Mouse (Mus musculus) cerebellum, postnatal 36 days (tissue): ENCODE data around the gene Rhox4c.
"Not testable (repeated sequence)": the region's sequence is repeated elsewhere in the genome, so short reads cannot be mapped to it uniquely, and the experiment has no call there.

Experiments
- DNase-seq, 2 experiments: peaks; one replicate each; pipeline ENCODE4 v3.0.0; 2021 to 2022; ENCODE audit warnings: mixed read lengths in 2 of 2

The Rhox4c gene

GRCm38 (mm10) chrX:37480037-37480436 lies at the start of gene Rhox4c:
Gene Rhox4c, plus strand, starts transcription at chrX:37480337.
- DNase-seq = not testable (repeated sequence)

- DNase-seq = not testable (repeated sequence)
Measured at GRCm38 (mm10) chrX:37432194-37432593, 47.9 kb upstream of the Rhox4c start, which contains the start of gene Rhox4b. Gene Rhox4b, plus strand, starts transcription at chrX:37432494.

GRCm38 (mm10) chrX:37453380-37453779 lies 26.8 kb upstream of the Rhox4c start, which contains the start of gene Rhox2c:
Gene Rhox2c, plus strand, starts transcription at chrX:37453680.
- DNase-seq = not testable (repeated sequence)

GRCm38 (mm10) chrX:37458285-37458684 lies 21.9 kb upstream of the Rhox4c start, which contains the start of gene Rhox3c:
Gene Rhox3c, plus strand, starts transcription at chrX:37458585.
- not testable (repeated sequence) for DNase-seq

GRCm38 (mm10) chrX:37514059-37514458 lies 33.9 kb downstream of the Rhox4c start, which contains the start of gene Rhox4d:
Gene Rhox4d, plus strand, starts transcription at chrX:37514359.
- DNase-seq = not testable (repeated sequence)

GRCm38 (mm10) chrX:37530152-37530551 lies 50.0 kb downstream of the Rhox4c start, which contains the start of gene Rhox2e:
Gene Rhox2e, plus strand, starts transcription at chrX:37530452.
- DNase-seq = not testable (repeated sequence)
